Mouse (Mus musculus): ENCODE data around the gene Iqsec1. TPM values are rescaled to one million over a fixed set of nuclear protein-coding genes. Genes with fewer than 3 reads are reported as not detected.
A peak's percentile ranks its signal among the peaks of the same experiment; 100 is the strongest.

The Iqsec1 gene
- polyA plus RNA-seq, 1 experiment, result 90.9 TPM

DNA sequence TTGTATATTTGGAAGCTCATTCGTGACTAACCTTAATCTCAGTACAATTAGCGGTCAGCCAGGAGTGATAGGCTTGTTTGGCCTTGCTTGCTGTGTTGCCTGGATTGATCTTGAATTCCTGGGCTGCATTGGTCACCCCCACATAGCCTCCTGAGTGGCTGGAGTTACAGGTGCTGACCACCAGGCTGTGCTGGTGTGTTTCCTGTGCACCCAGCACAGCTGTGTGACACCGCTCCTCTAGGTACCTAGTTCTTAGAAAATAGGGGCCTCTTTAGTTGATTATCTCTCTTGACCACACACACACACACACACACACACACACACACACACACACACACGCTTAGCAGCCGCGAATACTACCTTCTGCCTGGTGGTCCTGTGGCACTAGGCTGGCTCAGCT is 380.3 kb downstream of the Iqsec1 start:
- no peaks in the 10 kb centered on the region for H3K27me3 ChIP-seq (replicated peaks)
- peaks cover 90% of the 10 kb centered on the region for H3K4me1 ChIP-seq
- TF ChIP-seq FLI1 (IDR thresholded peaks at IDR 0.05; ENCODE audit: low read length) (no peak), GATA1 (IDR thresholded peaks at IDR 0.05; ENCODE audit: borderline replicate concordance, low read length) (no peak)
- H3K4me3 ChIP-seq (replicated peaks), result no peak overlapping the region
- no peaks in the 10 kb centered on the region for H3K9me3 ChIP-seq
- peaks cover 24% of the 10 kb centered on the region for H3K36me3 ChIP-seq (replicated peaks; ENCODE audit: low read length)

DNA sequence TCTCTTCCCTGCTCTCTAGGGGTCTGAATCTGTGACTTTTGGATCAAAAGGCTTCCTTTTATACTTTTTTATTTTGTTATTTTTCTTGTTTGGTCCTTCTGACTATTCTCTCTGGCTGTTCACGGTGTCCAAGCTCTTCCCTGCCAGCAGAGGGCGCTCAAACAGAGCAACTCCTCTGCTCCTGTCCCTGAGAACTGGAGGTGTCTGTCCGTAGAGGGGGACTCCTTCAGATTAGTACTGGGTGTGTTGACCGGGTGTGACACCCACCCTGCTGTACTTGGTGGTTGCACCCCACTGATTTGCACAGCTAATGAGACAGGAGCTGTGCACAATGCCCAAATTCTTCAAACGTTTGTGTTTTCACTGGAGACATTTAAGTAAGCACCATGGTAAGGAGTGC is 381.3 kb downstream of the Iqsec1 start:
- Histone ChIP-seq H3K4me1 (peaks cover 90% of the 10 kb centered on the region), H3K9me3 (no peaks in the 10 kb centered on the region), H3K4me3 (replicated peaks) (no peak overlapping the region), H3K27me3 (replicated peaks) (no peaks in the 10 kb centered on the region), H3K36me3 (replicated peaks; ENCODE audit: low read length) (peaks cover 14% of the 10 kb centered on the region)
- TF ChIP-seq GATA1 (IDR thresholded peaks at IDR 0.05; ENCODE audit: borderline replicate concordance, low read length) (no peak), FLI1 (IDR thresholded peaks at IDR 0.05; ENCODE audit: low read length) (no peak)

DNA sequence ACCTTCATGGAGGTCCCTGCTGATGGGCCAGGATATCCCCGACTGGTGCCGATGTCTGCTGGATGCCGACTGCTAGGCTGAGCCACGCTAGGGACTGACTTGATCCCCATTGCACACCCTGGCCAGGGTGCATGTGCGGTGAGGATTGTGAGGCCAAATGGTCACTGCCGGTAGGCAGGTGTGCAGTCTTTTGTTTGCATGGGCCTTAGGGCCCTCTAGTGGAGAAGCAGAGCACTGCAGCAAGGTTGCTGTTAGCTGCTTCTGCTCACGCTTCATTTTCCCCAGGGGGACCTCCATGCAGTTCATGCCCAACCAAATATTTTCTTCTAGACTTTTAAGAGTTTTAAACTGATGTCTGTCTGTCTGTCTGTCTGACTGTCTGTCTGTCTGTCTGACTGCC is 381.9 kb downstream of the Iqsec1 start:
- Histone ChIP-seq H3K4me1 (peaks cover 90% of the 10 kb centered on the region), H3K27me3 (replicated peaks) (peaks cover 3% of the 10 kb centered on the region), H3K9me3 (no peaks in the 10 kb centered on the region), H3K36me3 (replicated peaks; ENCODE audit: low read length) (peaks cover 7% of the 10 kb centered on the region), H3K4me3 (replicated peaks) (peak overlapping the region; percentile 79)
- TF ChIP-seq FLI1 (IDR thresholded peaks at IDR 0.05; ENCODE audit: low read length), result no peak
- TF ChIP-seq GATA1 (IDR thresholded peaks at IDR 0.05; ENCODE audit: borderline replicate concordance, low read length), result no peak

Other genes with a start within 250 kb of the Iqsec1 start
- gene Nup210, start 128.1 kb upstream of the Iqsec1 start, polyA plus RNA-seq (2012; ENCODE audit: insufficient read depth, low replicate concordance), result 17.0 and 30.7 TPM in 2 replicates
- 0.46 TPM in 1 of 2 replicates, not detected in the other for gene Hdac11, start 168.0 kb upstream of the Iqsec1 start, polyA plus RNA-seq (2012; ENCODE audit: insufficient read depth, low replicate concordance)
- 0.03 TPM in 1 of 2 replicates, not detected in the other for gene Fbln2, start 223.8 kb upstream of the Iqsec1 start, polyA plus RNA-seq (2012; ENCODE audit: insufficient read depth, low replicate concordance)

Data from megakaryocyte, embryonic 14.5 days (primary cell).